Mouse (Mus musculus) MEL (cell line): ENCODE measurements around the gene Ccdc157. TPM values are rescaled to one million over a fixed set of nuclear protein-coding genes. Genes with fewer than 3 reads are reported as not detected.

ENCODE experiments used
- DNase-seq: peaks from one replicate; pipeline ENCODE4 v3.0.0; 2011; ENCODE audit warnings: low read depth, low spot score
- H3K27ac ChIP-seq: 2 replicates; pipeline ENCODE4 v1.5.1; 2012; ENCODE audit warnings: low read depth, mild to moderate bottlenecking, control low read depth, low read length, moderate library complexity; ENCODE audit not compliant: control insufficient read depth
- H3K27me3 ChIP-seq, 2 experiments: fragments of 150-350 bp in 1 of 2; sonication (generic) in 1 of 2; 2 replicates each; pipeline ENCODE4 v1.6.1; 2012; ENCODE audit warnings: low read length in 2 of 2, mild to moderate bottlenecking in 2 of 2, improper control_type of control experiment in 1 of 2, moderate library complexity in 1 of 2; ENCODE audit not compliant: insufficient read depth in 2 of 2, control insufficient read depth in 1 of 2
- H3K36me3 ChIP-seq, 2 experiments: 2 replicates each; pipeline ENCODE4 v1.6.1; 2012 to 2014; ENCODE audit warnings: low read length in 2 of 2, improper control_type of control experiment in 1 of 2, inconsistent platforms in 1 of 2, mild to moderate bottlenecking in 1 of 2; ENCODE audit not compliant: insufficient read depth in 2 of 2, control insufficient read depth in 1 of 2
- H3K4me1 ChIP-seq, 2 experiments: fragments of 150-350 bp in 1 of 2; sonication (generic) in 1 of 2; 2 replicates each; pipeline ENCODE4 v1.6.1; 2012; ENCODE audit warnings: low read length in 2 of 2, improper control_type of control experiment in 1 of 2, mild to moderate bottlenecking in 1 of 2; ENCODE audit not compliant: insufficient read depth in 2 of 2, control insufficient read depth in 1 of 2
- H3K4me3 ChIP-seq, 2 experiments: fragments of 150-350 bp in 1 of 2; sonication (generic) in 1 of 2; 2 replicates each; pipeline ENCODE4 v1.5.1; 2012; ENCODE audit warnings: low read depth in 2 of 2, low read length in 2 of 2, mild to moderate bottlenecking in 2 of 2, moderate library complexity in 2 of 2, control low read depth in 1 of 2, improper control_type of control experiment in 1 of 2; ENCODE audit not compliant: control insufficient read depth in 1 of 2, insufficient read depth in 1 of 2
- H3K79me2 ChIP-seq: 2 replicates; pipeline ENCODE4 v1.6.1; 2012; ENCODE audit warnings: mild to moderate bottlenecking, low read length, moderate library complexity; ENCODE audit not compliant: control insufficient read depth, poor library complexity, insufficient read depth
- H3K9ac ChIP-seq: 2 replicates; pipeline ENCODE4 v1.6.1; 2012; ENCODE audit warnings: low read depth, mild to moderate bottlenecking, control low read depth, low read length, moderate library complexity; ENCODE audit not compliant: control insufficient read depth, poor library complexity, severe bottlenecking
- H3K9me3 ChIP-seq: fragments of 150-350 bp; sonication (generic); replicated peaks from 2 replicates; pipeline ENCODE4 v1.6.1; 2012; ENCODE audit warnings: mild to moderate bottlenecking, low read length, improper control_type of control experiment, moderate library complexity; ENCODE audit not compliant: insufficient read depth
- BHLHE40 ChIP-seq: IDR thresholded peaks from 2 replicates; pipeline ENCODE4 v1.6.1; 2012; ENCODE audit warnings: low read depth, mild to moderate bottlenecking, inconsistent platforms, low read length, improper control_type of control experiment, borderline replicate concordance
- CHD1 ChIP-seq: IDR thresholded peaks from 2 replicates; pipeline ENCODE4 v1.6.1; 2012; ENCODE audit warnings: low read depth, mild to moderate bottlenecking, inconsistent platforms, low read length, improper control_type of control experiment
- CHD2 ChIP-seq: IDR thresholded peaks from 2 replicates; pipeline ENCODE4 v1.6.1; 2011; ENCODE audit warnings: low read length, improper control_type of control experiment
- CTCF ChIP-seq, 3 experiments: IDR thresholded peaks in 2 of 3; conservative IDR thresholded peaks in 1 of 3; 2 replicates each; pipeline ENCODE4 v1.5.1; 2011 to 2012; ENCODE audit warnings: low read length in 3 of 3, low read depth in 2 of 3, mild to moderate bottlenecking in 2 of 3, improper control_type of control experiment in 1 of 3, inconsistent platforms in 1 of 3, mixed read lengths in 1 of 3, moderate library complexity in 1 of 3; ENCODE audit not compliant: control insufficient read depth in 1 of 3, insufficient read depth in 1 of 3, poor library complexity in 1 of 3, severe bottlenecking in 1 of 3
- E2F4 ChIP-seq: IDR thresholded peaks from 2 replicates; pipeline ENCODE4 v1.6.1; 2011; ENCODE audit warnings: low read depth, low read length, improper control_type of control experiment, borderline replicate concordance
- ELF1 ChIP-seq: IDR thresholded peaks from 2 replicates; pipeline ENCODE4 v1.6.1; 2014; ENCODE audit warnings: low read depth, mild to moderate bottlenecking, inconsistent platforms, low read length, improper control_type of control experiment, moderate library complexity
- EP300 ChIP-seq, 2 experiments: IDR thresholded peaks; 2 replicates each; pipeline ENCODE4 v1.6.1; 2011; ENCODE audit warnings: improper control_type of control experiment in 2 of 2, low read length in 2 of 2, low read depth in 1 of 2, mild to moderate bottlenecking in 1 of 2
- ETS1 ChIP-seq: IDR thresholded peaks from 2 replicates; pipeline ENCODE4 v1.6.1; 2012; ENCODE audit warnings: low read depth, mild to moderate bottlenecking, inconsistent platforms, low read length, improper control_type of control experiment, moderate library complexity
- GABPA ChIP-seq: IDR thresholded peaks from 2 replicates; pipeline ENCODE4 v1.6.1; 2012; ENCODE audit warnings: low read depth, mild to moderate bottlenecking, inconsistent platforms, low read length, improper control_type of control experiment, moderate library complexity
- KAT2A ChIP-seq: conservative IDR thresholded peaks from 2 replicates; pipeline ENCODE4 v1.6.1; 2012; ENCODE audit warnings: low read depth, low read length, improper control_type of control experiment, inconsistent platforms
- MXI1 ChIP-seq: IDR thresholded peaks from 2 replicates; pipeline ENCODE4 v1.6.1; 2011; ENCODE audit warnings: mild to moderate bottlenecking, low read depth, low read length, improper control_type of control experiment
- MYC ChIP-seq: IDR thresholded peaks from 2 replicates; pipeline ENCODE4 v1.6.1; 2011; ENCODE audit warnings: low read depth, mild to moderate bottlenecking, low read length, improper control_type of control experiment, moderate library complexity
- NELFE ChIP-seq: IDR thresholded peaks from 2 replicates; pipeline ENCODE4 v1.6.1; 2011; ENCODE audit warnings: low read depth, low read length, improper control_type of control experiment
- POLR2A ChIP-seq, 2 experiments: IDR thresholded peaks; 2 replicates each; pipeline ENCODE4 v1.6.1; 2011 to 2012; ENCODE audit warnings: low read length in 2 of 2, mild to moderate bottlenecking in 2 of 2, control low read depth in 1 of 2, improper control_type of control experiment in 1 of 2, low read depth in 1 of 2, moderate library complexity in 1 of 2; ENCODE audit not compliant: control insufficient read depth in 1 of 2, insufficient read depth in 1 of 2, poor library complexity in 1 of 2
- POLR2AphosphoS2 ChIP-seq: IDR thresholded peaks from 2 replicates; pipeline ENCODE4 v1.6.1; 2011; ENCODE audit warnings: low read length, improper control_type of control experiment
- RAD21 ChIP-seq: IDR thresholded peaks from 2 replicates; pipeline ENCODE4 v1.6.1; 2011; ENCODE audit warnings: mild to moderate bottlenecking, low read depth, low read length, improper control_type of control experiment
- RCOR1 ChIP-seq: IDR thresholded peaks from 2 replicates; pipeline ENCODE4 v1.6.1; 2012; ENCODE audit warnings: low read depth, mild to moderate bottlenecking, inconsistent platforms, low read length, improper control_type of control experiment
- SIN3A ChIP-seq: IDR thresholded peaks from 2 replicates; pipeline ENCODE4 v1.6.1; 2012; ENCODE audit warnings: low read length, improper control_type of control experiment, inconsistent platforms
- SMC3 ChIP-seq: IDR thresholded peaks from 2 replicates; pipeline ENCODE4 v1.6.1; 2011; ENCODE audit warnings: low read depth, low read length, improper control_type of control experiment
- TBP ChIP-seq: IDR thresholded peaks from 2 replicates; pipeline ENCODE4 v1.8.0; 2011; ENCODE audit warnings: low read depth, low read length, improper control_type of control experiment
- USF1 ChIP-seq: IDR thresholded peaks from 2 replicates; pipeline ENCODE4 v1.6.1; 2014; ENCODE audit warnings: low read depth, mild to moderate bottlenecking, inconsistent platforms, low read length, improper control_type of control experiment, moderate library complexity
- USF2 ChIP-seq, 2 experiments: IDR thresholded peaks; 2 replicates each; pipeline ENCODE4 v1.6.1; 2011 to 2012; ENCODE audit warnings: improper control_type of control experiment in 2 of 2, low read length in 2 of 2, borderline replicate concordance in 1 of 2, inconsistent platforms in 1 of 2, low read depth in 1 of 2, mild to moderate bottlenecking in 1 of 2; ENCODE audit not compliant: insufficient read depth in 1 of 2
- ZC3H11A ChIP-seq: IDR thresholded peaks from 2 replicates; pipeline ENCODE4 v1.6.1; 2012; ENCODE audit warnings: low read depth, mild to moderate bottlenecking, inconsistent platforms, low read length, improper control_type of control experiment
- polyA plus RNA-seq, 2 experiments: library from polyadenylated mRNA; stranded (reverse) in 1 of 2; unstranded in 1 of 2; fragments of >175 nt in 1 of 2; fragments of >200 nt in 1 of 2; gene quantifications; 2 replicates each; pipeline versions ENCODE4 v1.2.1 to v1.2.4; 2012; ENCODE audit warnings: low replicate concordance in 2 of 2, low read depth in 1 of 2; ENCODE audit not compliant: insufficient read length in 2 of 2, insufficient read depth in 1 of 2, missing spikeins in 1 of 2
- total RNA-seq: library from RNA; depleted of rRNA; stranded (reverse); fragments of 300-350 nt; gene quantifications from 2 replicates; pipeline ENCODE4 v1.2.3, GENCODE M21; 2012

Ccdc157 gene
- total and polyA plus RNA-seq, 3 experiments, result 2.0 to 2.9 TPM; not detected in 1

DNA sequence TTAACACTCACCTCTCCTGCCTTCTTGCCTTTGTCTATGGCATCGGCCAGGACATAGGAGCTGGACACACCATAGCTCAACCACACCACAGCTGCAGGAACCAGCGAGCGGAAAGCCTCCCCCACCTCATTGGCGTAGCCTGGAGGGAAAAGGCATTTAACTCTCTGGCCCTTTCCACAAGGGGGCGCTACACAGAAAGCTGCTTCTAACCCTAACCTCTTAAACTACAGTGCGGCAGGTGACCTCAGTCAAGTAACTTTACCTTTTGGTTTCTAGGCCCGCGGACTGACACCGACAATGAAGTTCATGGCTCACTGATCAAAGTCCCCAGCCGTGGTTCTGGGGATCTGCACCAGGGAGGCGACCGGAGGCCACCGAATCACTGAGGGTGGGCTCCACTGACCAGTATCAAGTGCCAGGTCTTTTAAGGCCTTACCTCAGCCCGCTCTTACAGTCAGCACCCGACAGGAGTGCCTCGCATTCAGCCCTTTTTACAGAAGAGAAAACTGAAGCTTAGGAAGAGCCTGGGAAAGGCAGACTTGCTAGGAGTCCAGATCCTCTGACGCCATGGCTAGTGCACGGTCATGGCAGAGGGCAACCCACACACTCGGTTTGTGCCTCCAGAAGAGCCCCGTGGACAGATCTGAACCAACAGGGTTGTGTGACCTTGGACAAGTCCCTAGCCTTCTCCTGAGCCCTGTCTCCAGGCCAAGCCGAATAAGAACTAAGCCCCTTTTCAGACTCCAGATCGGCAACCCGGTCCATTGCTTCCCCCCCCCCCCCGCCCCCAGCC, 65.5 kb downstream of the Ccdc157 start:
- Histone ChIP-seq H3K79me2 (peaks cover 8% of the 10 kb centered on the region), H3K9ac (peak overlapping the region; percentile 79), H3K4me1 (peaks cover 0 to 7% of the 10 kb centered on the region in 2 experiments; a peak in 2 of 4 replicates), H3K4me3 (peak overlapping the region; percentile 72), H3K27me3 (no peaks in the 10 kb centered on the region), H3K9me3 (no peaks in the 10 kb centered on the region), H3K27ac (peak overlapping the region; percentile 87), H3K36me3 (peaks cover 2 to 6% of the 10 kb centered on the region in 2 experiments; a peak in 2 of 4 replicates)
- DNase-seq, result peak; percentile 95
- peak; percentile 68; the same call in 1 of the 2 replicates for TF ChIP-seq TBP
- peak; percentile 2 for TF ChIP-seq ETS1
- peak in 1 of 2 experiments; percentile 24; a peak in 1 of 4 replicates for TF ChIP-seq POLR2A (IDR thresholded peaks at IDR 0.05; ENCODE audit: control insufficient read depth in 1 of 2, insufficient read depth in 1 of 2, low read depth in 1 of 2, low read length in 2 of 2, poor library complexity in 1 of 2)
- no peak for TF ChIP-seq ELF1
- 0 out of 2 replicates have a peak, but pooled peaks have one; percentile 25 for TF ChIP-seq MYC
- TF ChIP-seq CTCF (IDR thresholded peaks at IDR 0.05 in 2 of 3, conservative IDR thresholded peaks at IDR 0.05 in 1 of 3; ENCODE audit: control insufficient read depth in 1 of 3, insufficient read depth in 1 of 3, low read depth in 2 of 3, low read length in 3 of 3, poor library complexity in 1 of 3, severe bottlenecking in 1 of 3), result peak; percentile 85 to 94 (median 93)
- TF ChIP-seq SMC3, result peak; percentile 76
- peak; percentile 61; the same call in 1 of the 2 replicates for TF ChIP-seq USF1
- peak; percentile 8 to 17; a peak in 1 of 4 replicates for TF ChIP-seq EP300 (IDR thresholded peaks at IDR 0.05; ENCODE audit: low read depth in 1 of 2, low read length in 2 of 2)
- TF ChIP-seq RCOR1, result 0 out of 2 replicates have a peak, but pooled peaks have one; percentile 16
- peak; percentile 10; the same call in 1 of the 2 replicates for TF ChIP-seq BHLHE40
- peak; percentile 25; the same call in 1 of the 2 replicates for TF ChIP-seq NELFE
- no peak for TF ChIP-seq CHD2
- 0 out of 2 replicates have a peak, but pooled peaks have one; percentile 68 for TF ChIP-seq E2F4
- peak; percentile 47; the same call in 1 of the 2 replicates for TF ChIP-seq SIN3A
- TF ChIP-seq ZC3H11A, result no peak
- TF ChIP-seq KAT2A, result 0 out of 2 replicates have a peak, but pooled peaks have one; percentile 30
- peak; percentile 34 for TF ChIP-seq RAD21
- TF ChIP-seq POLR2AphosphoS2, result no peak
- TF ChIP-seq USF2 (IDR thresholded peaks at IDR 0.05; ENCODE audit: borderline replicate concordance in 1 of 2, insufficient read depth in 1 of 2, low read depth in 1 of 2, low read length in 2 of 2), result no peak
- TF ChIP-seq MXI1, result no peak
- TF ChIP-seq GABPA, result no peak
- peak; percentile 84; the same call in 1 of the 2 replicates for TF ChIP-seq CHD1
